Mouse (Mus musculus) common myeloid progenitor, adult 5-6 weeks (primary cell): ENCODE measurements around the gene Cdc37l1. TPM values are rescaled to one million over a fixed set of nuclear protein-coding genes. Genes with fewer than 3 reads are reported as not detected.

ENCODE experiments used
- ATAC-seq: replicated peaks from 2 replicates; pipeline ENCODE4 v1.8.0; 2016; ENCODE audit warnings: low read depth, mild to moderate bottlenecking, moderate TSS enrichment, inconsistent platforms; ENCODE audit not compliant: poor library complexity, severe bottlenecking
- total RNA-seq: library from RNA; stranded (forward); fragments of 200-1000, 187-1606 nt; gene quantifications from 2 replicates; pipeline ENCODE4 v1.2.3, GENCODE M21; 2017

Cdc37l1 gene
- total RNA-seq, 1 experiment from 2014 or later = 42.2 TPM

DNA sequence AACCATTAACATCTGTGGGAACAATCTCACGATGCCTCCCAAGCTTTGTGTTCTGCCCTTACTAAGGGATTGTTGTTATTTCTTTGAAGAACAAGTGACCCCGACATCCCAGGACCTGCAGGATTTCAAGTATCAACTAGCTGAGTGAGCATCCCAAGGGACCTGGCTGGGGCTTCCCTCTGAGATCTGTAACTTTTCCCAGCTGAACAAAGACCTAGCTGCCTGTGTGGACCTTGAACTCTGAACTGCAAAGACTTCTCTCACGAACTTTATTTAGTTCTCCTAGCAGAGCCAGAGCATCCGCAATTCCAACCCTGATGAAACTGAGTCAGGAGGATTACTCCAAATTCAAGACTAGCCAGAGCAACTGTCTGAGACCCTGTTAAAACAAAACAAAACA lies 55.2 kb downstream of the Cdc37l1 start:
- ATAC-seq = no peak

DNA sequence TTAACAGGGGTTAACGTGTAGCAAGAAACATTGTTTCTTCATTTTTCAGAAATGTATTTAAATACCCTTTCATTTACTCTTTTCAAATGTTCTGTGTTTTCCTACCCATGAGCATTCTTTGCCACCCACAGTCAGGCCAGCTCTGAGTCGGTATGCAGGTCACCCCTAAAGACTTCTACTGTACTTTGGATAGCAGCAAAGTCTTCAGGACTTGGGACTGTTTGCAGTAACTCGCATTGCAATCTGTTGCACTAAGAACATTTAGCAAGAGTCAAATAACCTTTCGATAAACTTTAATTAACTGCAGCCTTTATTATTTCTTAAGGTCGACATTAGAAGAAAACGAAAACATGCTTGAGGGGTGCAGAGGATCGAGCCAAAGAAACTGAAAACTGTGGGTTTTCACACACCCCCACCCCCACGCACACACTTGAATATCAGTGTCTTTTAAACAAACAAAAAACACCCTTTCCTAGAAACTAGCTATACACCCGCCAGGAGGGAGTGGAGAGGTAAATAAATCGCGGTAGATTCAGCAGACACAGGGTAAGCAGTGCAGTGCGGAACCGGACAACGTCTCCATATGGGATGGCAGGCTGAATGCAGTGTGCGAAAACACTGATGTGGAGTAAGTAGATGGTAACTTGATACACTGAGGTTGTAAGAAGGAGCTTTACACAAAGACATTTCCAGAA lies 56.0 kb downstream of the Cdc37l1 start:
- ATAC-seq = no peak

DNA sequence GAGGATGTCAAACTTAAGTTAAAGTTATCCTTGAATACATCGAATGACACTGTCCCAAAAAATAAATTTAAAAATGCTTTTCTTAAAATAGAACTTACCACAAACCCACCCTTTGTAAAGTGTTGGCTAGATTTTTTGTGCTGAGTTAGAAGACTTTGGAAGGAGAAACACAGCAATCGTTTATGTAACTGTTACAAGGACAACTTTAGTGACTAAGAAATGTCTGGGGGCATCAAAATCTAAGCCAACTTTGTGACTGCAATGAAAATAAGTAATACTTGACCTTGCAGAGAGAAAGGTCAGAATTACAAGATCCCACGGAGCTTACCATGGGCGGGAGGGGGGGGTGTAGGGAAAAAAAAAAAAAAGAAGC lies 56.8 kb downstream of the Cdc37l1 start:
- no peak for ATAC-seq

DNA sequence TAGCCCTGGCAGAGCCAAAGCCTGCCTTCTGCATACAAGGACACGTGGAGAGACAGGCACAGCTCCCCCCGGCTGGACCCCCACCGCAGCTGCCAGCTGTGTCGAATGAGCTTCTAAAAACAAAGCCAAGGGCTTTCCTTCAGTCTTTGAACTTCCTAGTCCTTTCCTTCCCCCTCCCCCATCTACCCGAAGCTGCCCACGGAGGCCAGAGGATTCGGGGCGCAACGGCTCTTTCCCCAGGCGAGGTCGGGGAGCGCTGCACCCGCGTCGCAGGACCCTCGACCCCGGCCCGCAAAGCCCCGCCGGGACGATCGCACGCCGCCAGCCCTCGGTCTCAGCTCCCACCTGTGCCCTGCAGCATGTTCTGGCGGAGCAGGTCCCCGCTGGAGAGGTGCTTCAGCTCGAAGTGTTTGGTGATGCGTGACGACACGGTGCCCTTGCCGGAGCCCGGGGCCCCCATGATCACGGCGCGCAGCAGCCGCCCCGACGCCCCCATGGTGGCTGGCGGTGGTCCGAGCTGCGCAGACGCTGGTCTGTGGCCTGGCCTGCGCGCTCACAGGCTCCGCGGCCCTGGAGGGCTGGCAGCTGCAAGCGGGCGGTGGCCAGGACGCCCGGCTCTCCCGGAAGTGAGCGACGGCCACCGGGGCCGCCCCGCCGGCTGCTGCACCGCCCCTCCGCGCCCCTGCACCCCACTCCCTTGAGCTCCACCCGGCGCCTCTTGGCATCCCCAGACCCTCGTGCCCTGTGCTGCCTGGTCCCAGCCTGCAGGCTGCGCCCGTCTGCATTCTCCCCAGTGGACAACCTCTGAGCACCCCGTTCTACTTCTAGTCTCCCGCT lies 57.4 kb downstream of the Cdc37l1 start, which contains the start of gene Ak3:
TSS of gene Ak3 (minus strand) at position 628 of the 837 bp plus-strand sequence.
- peak; percentile 93 for ATAC-seq

DNA sequence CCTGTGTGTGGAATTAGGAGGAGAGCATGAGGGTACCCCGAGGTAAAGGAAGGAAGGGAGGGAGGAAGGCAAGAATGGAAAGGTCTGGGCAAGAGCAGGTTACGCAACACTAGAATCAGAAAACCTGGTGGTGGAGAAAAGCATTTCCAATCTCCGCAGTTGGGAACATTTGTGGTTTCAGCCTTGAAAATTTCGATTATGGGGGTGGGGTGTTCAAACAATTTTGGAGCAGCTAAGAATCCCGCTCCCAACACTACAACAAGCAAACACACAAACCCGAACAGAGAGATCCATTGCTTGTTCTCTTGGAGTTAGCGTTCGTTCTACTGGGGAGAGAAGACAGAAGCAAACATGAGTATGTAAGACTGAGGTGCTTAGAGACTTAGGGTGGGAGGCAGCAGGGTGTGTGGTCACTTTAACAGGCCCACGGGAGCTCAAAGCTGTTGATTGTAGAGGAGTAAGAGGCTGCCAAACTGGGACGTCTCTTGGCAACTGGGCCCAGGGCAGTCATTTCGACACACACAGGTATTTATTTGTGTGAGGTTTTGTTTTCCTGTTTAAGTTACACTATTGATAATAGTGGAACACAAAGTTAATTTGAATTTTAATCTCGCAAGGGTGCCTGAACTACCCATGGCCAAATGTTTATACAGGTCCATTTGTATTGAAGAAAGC lies 59.4 kb downstream of the Cdc37l1 start:
- ATAC-seq = no peak

DNA sequence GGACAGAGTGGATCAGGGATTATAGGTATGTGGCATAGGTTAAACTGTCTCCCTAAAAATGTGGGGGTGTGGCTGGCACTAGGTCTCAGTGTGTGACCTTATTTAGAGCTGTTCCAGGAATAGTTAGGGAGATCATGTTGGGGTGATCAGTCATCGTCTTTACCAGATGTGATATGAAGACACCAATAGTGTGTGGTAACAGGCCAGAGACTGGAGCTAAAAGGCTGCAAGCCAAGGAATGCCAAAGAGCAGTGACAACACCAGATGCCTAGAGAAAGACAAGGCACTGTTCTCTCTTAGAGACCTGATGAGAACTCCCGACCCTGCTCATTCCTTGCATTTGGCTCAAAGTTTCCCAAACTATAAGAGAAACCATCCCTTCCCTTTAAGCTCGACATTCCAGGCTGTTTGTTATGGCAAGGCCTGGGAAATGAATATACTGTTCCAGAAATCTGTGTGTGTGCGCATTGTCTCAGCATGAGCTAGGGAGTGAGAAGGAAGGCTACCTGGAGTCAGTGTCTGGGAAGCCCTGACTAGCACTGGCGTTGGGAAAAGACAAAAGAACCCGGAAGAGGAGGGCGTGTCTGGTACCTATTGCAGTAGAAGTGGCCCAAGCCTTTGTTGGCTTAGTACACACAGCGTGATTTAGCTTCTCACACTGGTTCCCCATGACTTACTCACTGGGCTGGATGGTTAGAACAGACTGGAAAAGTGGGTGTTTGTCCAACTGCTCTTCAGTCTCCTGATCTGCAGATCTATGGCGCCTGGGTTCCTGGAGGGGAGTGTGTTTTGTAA lies 60.2 kb downstream of the Cdc37l1 start:
- no peak for ATAC-seq

DNA sequence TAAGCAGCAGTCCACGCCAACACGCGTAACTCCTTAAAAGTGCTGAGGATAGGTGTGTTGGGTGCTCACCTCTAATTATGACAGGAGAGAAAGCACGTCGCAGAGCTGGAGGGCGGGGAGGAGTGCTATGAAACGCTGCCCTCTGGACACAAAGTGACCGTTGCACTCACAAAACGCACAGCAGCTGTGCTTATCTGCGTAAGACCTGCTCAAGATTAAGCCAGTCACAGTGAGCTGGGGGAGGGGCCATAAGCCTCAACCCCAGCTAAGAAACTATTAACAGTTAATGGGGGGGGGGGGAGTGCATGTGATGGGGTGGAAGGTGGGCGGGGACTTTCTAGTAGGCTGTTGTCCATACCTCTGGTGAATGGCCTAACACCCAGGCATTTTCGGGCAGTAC lies 62.6 kb downstream of the Cdc37l1 start:
- no peak for ATAC-seq

DNA sequence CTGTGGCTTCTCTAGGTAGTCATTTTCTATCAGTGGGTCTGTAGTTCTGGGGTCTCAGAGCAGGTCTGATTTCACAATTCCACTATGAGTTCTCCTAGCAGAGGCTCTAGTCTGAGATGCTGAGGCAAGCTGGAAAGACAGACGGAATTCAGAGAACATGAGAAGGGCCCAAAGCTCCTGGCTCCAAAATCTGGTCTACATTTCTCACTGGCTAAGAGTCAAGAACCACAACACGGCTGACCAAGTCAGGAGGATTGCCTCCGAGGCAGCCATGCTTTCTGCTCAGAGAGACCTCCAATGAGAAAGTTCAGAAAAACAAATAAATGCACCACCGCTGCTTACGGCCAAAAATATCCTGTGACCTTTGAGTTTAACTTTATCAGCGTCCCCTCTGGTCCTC lies 64.4 kb downstream of the Cdc37l1 start:
- ATAC-seq = no peak

DNA sequence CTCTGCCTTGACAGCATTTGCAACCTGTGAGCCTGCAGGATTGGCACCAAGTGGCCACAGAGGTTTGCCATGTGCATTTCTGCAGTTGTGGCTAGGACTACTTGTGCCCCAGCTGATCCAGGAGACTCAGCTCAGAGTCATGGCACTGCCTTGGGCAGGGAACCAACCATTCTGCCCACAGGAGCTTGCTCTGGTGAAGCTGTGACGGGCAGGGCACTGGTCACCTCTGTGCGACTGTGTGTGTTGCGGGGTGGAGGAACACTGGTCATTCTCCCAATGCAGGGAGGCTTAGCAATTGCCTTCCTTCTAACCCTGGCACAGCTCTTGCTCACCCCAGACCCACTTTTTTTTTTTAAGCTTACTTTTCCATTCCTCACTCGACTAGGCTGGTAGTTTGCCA lies 65.3 kb downstream of the Cdc37l1 start:
- no peak for ATAC-seq

DNA sequence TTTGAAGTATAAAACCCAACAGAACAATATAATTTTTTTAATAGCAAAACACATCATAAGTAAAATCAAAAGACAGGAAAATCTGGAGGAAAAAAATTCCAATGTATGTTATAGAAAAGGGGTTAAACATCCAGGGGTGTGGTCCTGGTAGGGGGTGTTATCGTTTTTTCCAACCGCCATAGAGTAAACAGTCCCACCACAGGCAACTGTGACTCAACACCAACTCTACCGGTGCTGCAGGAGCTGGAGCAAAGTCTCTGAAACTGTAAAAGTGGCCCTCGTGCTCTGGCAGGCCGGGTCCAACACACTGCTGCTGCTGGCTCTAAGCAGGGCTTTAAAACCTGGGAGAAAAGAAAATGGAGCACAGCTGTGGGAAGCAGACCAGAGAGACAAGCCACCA lies 68.6 kb downstream of the Cdc37l1 start:
- ATAC-seq = no peak

DNA sequence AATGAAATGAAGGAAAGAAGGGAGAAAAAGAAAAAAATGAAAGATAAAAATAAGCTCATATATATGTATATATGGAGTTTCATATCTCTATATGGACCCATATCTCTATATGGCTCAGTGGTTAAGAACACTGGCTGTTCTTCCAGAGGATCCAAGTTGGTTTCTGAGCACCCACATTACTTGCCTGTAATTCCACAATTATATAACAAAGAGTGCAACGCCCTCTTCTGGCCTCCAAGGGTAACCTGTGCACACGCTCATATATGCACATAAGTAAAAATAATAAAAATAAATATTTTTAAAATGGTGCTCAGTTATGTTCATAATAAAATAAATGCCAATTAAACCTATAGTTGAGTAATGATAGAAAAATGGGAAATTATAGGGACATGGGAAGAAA lies 69.5 kb downstream of the Cdc37l1 start:
- no peak for ATAC-seq

DNA sequence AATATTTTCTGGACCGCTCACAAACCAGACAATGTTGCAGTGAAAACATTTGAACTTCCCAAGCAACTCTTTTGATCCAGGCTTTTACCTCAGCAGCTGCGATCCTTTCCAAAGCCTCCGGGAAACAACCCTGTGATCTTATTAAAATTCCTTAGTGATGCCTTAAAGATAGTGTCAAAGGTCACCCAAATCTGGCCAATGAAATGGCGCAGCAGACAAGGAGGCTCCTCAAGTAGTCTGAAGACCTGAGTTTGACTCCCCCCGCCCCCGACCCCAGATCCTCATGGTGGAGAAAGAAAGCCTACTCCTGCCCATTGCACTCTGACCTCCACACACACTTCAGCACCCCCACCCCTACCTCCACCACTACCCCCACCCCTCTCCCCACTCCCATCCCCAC lies 70.1 kb downstream of the Cdc37l1 start:
- no peak for ATAC-seq

DNA sequence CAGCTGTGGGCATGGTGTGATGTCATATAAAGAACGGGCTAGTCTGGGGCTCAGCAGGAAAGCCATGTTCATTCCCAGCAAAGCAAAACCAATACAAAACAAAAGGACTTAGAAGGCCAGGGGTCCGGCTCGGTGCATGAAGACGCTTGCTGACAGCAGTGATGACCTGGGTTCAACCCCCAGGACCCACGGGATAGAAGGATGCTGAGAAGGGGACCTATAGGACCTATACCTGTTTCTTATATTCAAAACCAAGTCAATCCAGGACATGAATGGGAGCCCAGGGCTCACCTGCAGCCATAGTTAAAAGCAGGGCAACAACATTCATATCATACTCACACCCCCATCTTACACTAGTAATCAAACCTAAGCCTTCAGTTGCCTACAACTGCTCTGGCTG lies 72.9 kb downstream of the Cdc37l1 start:
- ATAC-seq = no peak

DNA sequence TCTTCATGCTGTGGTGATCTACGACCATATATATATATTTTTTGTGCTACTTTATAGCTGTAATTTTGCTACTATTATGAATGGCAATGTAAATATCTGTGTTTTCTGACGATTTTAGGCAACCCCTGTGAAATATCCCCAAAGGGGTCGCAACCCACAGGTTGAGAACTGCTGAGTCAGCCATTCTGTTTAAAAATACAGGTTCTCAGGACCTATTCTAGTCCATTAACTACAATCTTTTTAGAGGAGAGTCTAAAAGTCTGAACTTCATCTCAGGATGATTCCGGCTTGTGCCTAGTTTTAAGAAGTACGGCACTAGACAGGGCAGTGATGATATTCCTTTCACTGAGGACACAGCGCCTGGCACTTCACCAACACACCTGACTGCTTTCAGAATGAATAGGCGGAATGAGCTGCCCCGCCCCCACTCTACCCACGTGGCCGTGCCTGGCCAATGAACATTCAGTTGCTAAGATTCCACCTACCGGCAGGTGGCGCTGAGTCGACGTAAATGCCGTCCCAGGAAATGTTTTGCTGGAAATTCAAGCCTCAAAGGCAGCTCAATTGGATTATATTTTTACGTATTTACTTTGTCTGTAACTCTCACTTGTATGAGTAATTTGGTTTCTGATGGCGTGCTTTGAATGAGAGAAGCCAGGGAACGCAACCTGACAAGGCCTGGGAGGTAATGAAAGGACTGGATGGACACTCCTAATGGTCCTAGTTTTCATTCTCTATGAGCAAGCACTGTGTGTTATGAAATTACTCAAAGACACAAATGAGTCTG lies 73.6 kb downstream of the Cdc37l1 start:
- ATAC-seq = peak; percentile 67

DNA sequence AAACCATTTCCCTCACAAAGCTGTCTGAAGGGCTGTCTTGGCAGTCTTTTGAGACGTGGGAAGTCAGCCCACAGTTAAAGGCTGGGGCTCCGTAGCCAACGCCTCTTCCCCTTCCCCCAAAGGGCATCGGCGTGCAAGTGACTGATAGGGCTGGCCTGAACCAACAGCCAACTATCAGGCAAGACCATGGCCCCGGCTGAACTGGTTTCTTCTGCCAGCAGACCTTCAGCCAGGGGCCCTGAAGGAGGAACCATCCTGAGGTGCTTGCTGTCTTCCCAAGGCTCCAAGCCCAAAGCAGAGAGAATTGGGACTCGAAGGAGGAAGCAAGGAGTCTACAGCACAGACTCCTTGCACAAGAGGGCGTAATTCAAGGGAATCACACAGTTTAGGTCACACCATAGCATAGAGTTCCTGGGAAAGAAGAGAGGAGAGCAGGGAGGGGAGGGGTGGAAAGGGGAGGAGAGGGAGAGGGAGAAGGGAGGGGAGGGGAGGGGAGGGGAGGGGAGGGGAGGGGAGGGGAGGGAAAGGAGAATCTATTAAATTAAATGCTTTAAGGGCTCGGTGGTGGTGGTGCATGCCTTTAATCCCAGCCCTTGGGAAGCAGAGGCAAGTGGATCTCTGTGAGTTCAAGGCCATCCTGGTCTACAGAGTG lies 74.4 kb downstream of the Cdc37l1 start:
- peak; percentile 77 for ATAC-seq

DNA sequence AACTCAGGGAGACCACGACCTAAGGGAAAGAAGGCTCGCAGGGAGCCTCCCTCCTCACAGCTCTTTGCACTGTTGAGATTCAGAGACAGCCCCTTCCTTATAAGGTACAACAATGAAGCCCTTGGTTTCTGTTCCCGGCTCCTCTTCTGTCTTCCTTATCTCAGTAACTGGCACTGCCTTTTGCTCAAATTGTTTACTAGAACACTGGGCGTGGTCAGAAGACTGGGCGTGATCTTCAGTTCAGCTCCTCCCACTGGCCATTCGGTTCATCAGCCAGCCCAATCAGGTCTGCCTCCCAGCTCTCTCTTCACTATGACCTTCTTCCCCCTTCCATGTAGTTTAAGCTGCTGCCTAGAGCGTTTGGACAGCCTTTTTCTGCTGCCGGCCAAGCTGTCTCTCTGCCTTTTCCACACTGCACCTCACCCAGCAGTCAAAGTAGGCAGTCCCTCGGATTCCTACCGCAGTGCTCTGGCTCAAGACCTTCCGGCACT lies 76.9 kb downstream of the Cdc37l1 start:
- peak; percentile 82 for ATAC-seq

DNA sequence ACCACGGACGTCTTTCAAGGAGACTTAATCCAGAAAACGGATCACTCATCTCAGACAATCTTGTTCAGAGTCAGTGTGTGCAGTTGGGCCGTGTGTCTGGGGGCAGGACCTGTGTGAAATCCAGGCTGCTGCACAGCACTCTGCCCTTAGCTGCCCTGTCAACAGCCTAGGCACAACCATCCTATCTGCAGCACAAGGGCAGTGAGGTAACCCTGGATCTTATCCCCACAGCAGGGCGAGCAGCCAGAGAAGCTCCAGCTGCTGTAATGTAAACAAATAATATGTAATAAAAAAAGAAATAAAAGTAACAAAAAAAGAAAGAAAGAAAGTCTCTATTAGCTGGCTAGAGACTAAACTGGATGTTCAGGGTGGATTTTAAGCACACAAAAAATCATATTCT lies 79.0 kb downstream of the Cdc37l1 start:
- no peak for ATAC-seq

DNA sequence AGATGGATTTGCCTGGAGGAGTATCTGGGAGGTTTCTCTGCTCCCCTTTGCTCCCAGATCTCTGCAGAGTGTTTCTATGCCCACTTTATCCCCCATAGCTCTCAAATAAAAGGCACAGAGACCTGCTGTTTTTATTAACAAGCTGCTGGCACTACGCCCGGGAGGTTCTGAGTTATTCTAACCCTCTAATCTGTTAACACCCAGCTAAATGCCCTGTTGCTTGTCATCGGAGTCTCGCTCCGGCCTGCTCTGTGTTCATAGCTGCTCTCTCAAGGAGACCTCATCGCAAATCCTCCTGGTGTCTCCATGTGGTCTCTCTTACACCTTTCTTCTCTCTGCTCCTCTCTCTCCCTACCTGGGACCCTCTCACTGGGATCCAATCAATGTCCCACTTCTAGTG lies 84.7 kb downstream of the Cdc37l1 start:
- ATAC-seq = no peak
